Mouse (Mus musculus): ENCODE results near the gene Lypd6b.

DNA sequence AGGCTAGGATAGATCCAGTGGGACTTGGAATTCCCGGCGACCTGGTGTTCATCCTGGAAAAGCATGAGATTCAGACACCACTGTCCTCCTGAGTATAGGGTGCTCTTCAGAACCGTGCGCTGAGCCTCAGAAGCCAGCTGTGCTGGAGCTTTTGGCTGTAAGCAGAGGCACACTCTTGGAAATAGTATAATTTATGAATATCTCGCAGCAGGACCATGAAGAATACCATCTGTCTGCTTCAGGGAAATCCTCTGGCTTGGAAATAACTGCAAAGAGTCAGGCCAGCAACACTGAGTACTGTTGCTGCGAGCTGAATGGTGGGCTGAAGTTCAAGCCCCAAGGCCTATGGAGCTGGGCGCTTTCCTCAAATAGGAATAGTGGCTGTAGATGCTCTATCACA, 29.9 kb upstream of the Lypd6b start:
- TF ChIP-seq POLR2A (IDR thresholded peaks at IDR 0.05; ENCODE audit: low read depth, low read length) (no peak), CTCF (IDR thresholded peaks at IDR 0.05; ENCODE audit: borderline replicate concordance, insufficient read depth, low read length) (no peak)
